Mouse (Mus musculus): Measurements from ENCODE around the gene Slc25a13.

GRCm38 (mm10) chr6:6230262-6230661 lies 13.3 kb upstream of the Slc25a13 start:
- TF ChIP-seq CTCF (conservative IDR thresholded peaks at IDR 0.05; ENCODE audit: low read length) (no peak), NANOG (IDR thresholded peaks at IDR 0.05; ENCODE audit: borderline replicate concordance, low read length) (no peak)
